In the genomic region with DNA sequence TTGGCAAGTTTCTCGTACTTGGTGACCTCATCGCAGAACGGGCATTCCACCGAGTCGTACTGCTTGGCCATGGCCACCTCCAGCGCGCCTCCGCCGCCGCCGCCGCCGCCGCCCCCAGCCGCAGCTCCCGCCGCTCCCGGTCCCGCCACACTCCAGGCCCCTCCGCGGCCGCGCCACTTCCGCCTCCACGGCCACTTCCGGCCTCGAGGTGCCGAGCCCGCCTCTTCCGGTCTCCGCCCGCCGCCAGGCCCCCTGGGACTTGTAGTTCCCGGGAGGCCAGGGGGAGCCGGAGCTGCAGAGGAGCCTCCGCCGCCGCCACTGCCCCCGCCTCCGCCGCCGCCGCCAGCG, we compare ENCODE assay signal across 8 mouse cellular contexts. TPM values are rescaled to one million over a fixed set of nuclear protein-coding genes. Genes with fewer than 3 reads are reported as not detected.
A peak's percentile ranks its signal among the peaks of the same experiment; 100 is the strongest.
DNase-seq lines count a peak whose midpoint lies in the region; ATAC-seq and TF ChIP-seq lines count a peak whose summit lies in the region.

No protein-coding gene starts in this region.

- peaks cover 22% of the 10 kb centered on the region for H3K4me1 ChIP-seq in heart, embryonic 11.5 days (ENCODE audit: control insufficient read depth, insufficient read depth, low read length)
- peaks cover 17% of the 10 kb centered on the region for H3K4me1 ChIP-seq in kidney, embryonic 16.5 days (ENCODE audit: insufficient read depth, low read length)
- peaks cover 12 to 23% of the 10 kb centered on the region in 2 experiments for H3K4me1 ChIP-seq in liver, embryonic 14.5 days (replicated peaks; ENCODE audit: control insufficient read depth in 2 of 2, insufficient read depth in 2 of 2, low read length in 1 of 2)

- peak overlapping the region; percentile 83 for H3K9ac ChIP-seq in heart, embryonic 11.5 days (ENCODE audit: low read depth, low read length)
- H3K9ac ChIP-seq in kidney, embryonic 16.5 days (replicated peaks; ENCODE audit: low read length) = peak overlapping the region; percentile 91
- H3K9ac ChIP-seq in liver, embryonic 14.5 days (replicated peaks) = peak overlapping the region; percentile 83

- no peak for TF ChIP-seq EP300 in liver, embryonic 14.5 days (IDR thresholded peaks at IDR 0.05; ENCODE audit: low read depth)

- WGBS in heart, embryonic 11.5 days (ENCODE audit: insufficient replicate concordance) = 1% methylated on average over 19 of the region's 44 CpGs
- WGBS in kidney, embryonic 16.5 days = 1% methylated on average over 39 of the region's 44 CpGs
- 2% methylated on average over 27 of the region's 44 CpGs for WGBS in liver, embryonic 14.5 days (ENCODE audit: insufficient replicate concordance)

- peak; percentile 80 for ATAC-seq in erythroblast, adult 5-6 weeks (replicated peaks; ENCODE audit: low FRiP score, poor library complexity, severe bottlenecking)
- peak; percentile 90 for ATAC-seq in heart, embryonic 11.5 days (replicated peaks; ENCODE audit: insufficient number of reproducible peaks, low FRiP score, low TSS enrichment)
- peak; percentile 90 for ATAC-seq in kidney, embryonic 16.5 days (ENCODE audit: low FRiP score, low TSS enrichment)
- ATAC-seq in liver, embryonic 14.5 days (ENCODE audit: insufficient read depth) = peak; percentile 89

- DNase-seq in CD4-positive, CD25-positive, alpha-beta regulatory T cell, adult 2 months (ENCODE audit: low read depth, low spot score) = peak; percentile 96
- DNase-seq in brain, adult 2 months (ENCODE audit: low read depth, low spot score) = peak; percentile 96
- peak; percentile 81 to 85 (median 83) for DNase-seq in liver, embryonic 14.5 days (ENCODE audit: low read depth in 3 of 3, low spot score in 3 of 3)
- DNase-seq in neural tube, embryonic 10.5 days (ENCODE audit: extremely low spot score, low spot score) = peak; percentile 97
- peak; percentile 75 for DNase-seq in telencephalon, adult 2 months (ENCODE audit: low read depth, low spot score)

- H3K27me3 ChIP-seq in heart, embryonic 11.5 days (ENCODE audit: control insufficient read depth, insufficient read depth, low read length) = no peaks in the 10 kb centered on the region
- H3K27me3 ChIP-seq in kidney, embryonic 16.5 days (ENCODE audit: insufficient read depth, low read length) = no peaks in the 10 kb centered on the region
- H3K27me3 ChIP-seq in liver, embryonic 14.5 days (ENCODE audit: control insufficient read depth, insufficient read depth, low read length) = no peaks in the 10 kb centered on the region

- peak overlapping the region; percentile 90 for H3K4me3 ChIP-seq in heart, embryonic 11.5 days (ENCODE audit: low read depth, low read length)
- peak overlapping the region; percentile 92 for H3K4me3 ChIP-seq in kidney, embryonic 16.5 days (ENCODE audit: low read length)
- H3K4me3 ChIP-seq in liver, embryonic 14.5 days (ENCODE audit: insufficient read depth in 1 of 2, low read depth in 2 of 2, low read length in 2 of 2) = peak overlapping the region; percentile 83 to 85

- peak overlapping the region; percentile 89 for H3K4me2 ChIP-seq in heart, embryonic 11.5 days
- peak overlapping the region; percentile 71 for H3K4me2 ChIP-seq in kidney, embryonic 16.5 days (replicated peaks; ENCODE audit: low read depth, low read length)
- peak overlapping the region; percentile 93 for H3K4me2 ChIP-seq in liver, embryonic 14.5 days (ENCODE audit: low read depth)

- TF ChIP-seq CTCF in liver, embryonic 14.5 days (IDR thresholded peaks at IDR 0.05; ENCODE audit: low read depth) = no peak

- H3K27ac ChIP-seq in heart, embryonic 11.5 days (ENCODE audit: low read depth, low read length) = peak overlapping the region; percentile 98
- H3K27ac ChIP-seq in kidney, embryonic 16.5 days (ENCODE audit: low read length) = peak overlapping the region; percentile 97
- H3K27ac ChIP-seq in liver, embryonic 14.5 days = peak overlapping the region; percentile 57

- peaks cover 18% of the 10 kb centered on the region for H3K36me3 ChIP-seq in heart, embryonic 11.5 days (ENCODE audit: control insufficient read depth, insufficient read depth, low read length)
- H3K36me3 ChIP-seq in kidney, embryonic 16.5 days (ENCODE audit: insufficient read depth, low read length) = peaks cover 34% of the 10 kb centered on the region
- peaks cover 32% of the 10 kb centered on the region for H3K36me3 ChIP-seq in liver, embryonic 14.5 days (replicated peaks; ENCODE audit: control insufficient read depth, insufficient read depth, low read depth)

- H3K9me3 ChIP-seq in heart, embryonic 11.5 days (replicated peaks; ENCODE audit: control insufficient read depth, low read length) = no peaks in the 10 kb centered on the region
- 0 out of 2 replicates have a peak, but pooled peaks cover 2% of the 10 kb centered on the region for H3K9me3 ChIP-seq in kidney, embryonic 16.5 days (ENCODE audit: low read length)
- no peaks in the 10 kb centered on the region for H3K9me3 ChIP-seq in liver, embryonic 14.5 days (ENCODE audit: control insufficient read depth, low read length)

RNA-seq across cellular contexts. Expression of gene Cdk9, which starts 0.3 kb away (rescaled TPM):
- total RNA-seq in erythroblast, adult 5-6 weeks (2015; ENCODE audit: low replicate concordance) = 15.0 and 25.9 TPM in 2 replicates
- 18.1 and 19.5 TPM in 2 replicates for total RNA-seq in erythroblast, adult 5-6 weeks (2017; ENCODE audit: low replicate concordance)
- 53.8 and 61.2 TPM in 2 replicates for polyA plus RNA-seq in heart, embryonic 11.5 days (2014; fragmentation: Nextera tagmentation; extraction: Ambion mirVana)
- 113 and 115 TPM in 2 replicates for polyA plus RNA-seq in kidney, embryonic 16.5 days (2015; fragmentation: Nextera tagmentation; extraction: Ambion mirVana)
- 53.9 and 60.7 TPM in 2 replicates for polyA plus RNA-seq in liver, embryonic 14.5 days (2012; rRNA removed)
- polyA plus RNA-seq in liver, embryonic 14.5 days (2014; fragmentation: Nextera tagmentation; extraction: Ambion mirVana) = 36.5 and 42.0 TPM in 2 replicates

RNA-seq across cellular contexts. Expression of gene Sh2d3c, which starts 8.3 kb away (rescaled TPM):
- total RNA-seq in erythroblast, adult 5-6 weeks (2015; ENCODE audit: low replicate concordance) = 15.4 and 23.2 TPM in 2 replicates
- total RNA-seq in erythroblast, adult 5-6 weeks (2017; ENCODE audit: low replicate concordance) = 5.2 and 6.4 TPM in 2 replicates
- 26.4 and 29.1 TPM in 2 replicates for polyA plus RNA-seq in heart, embryonic 11.5 days (2014; fragmentation: Nextera tagmentation; extraction: Ambion mirVana)
- 41.5 and 44.2 TPM in 2 replicates for polyA plus RNA-seq in kidney, embryonic 16.5 days (2015; fragmentation: Nextera tagmentation; extraction: Ambion mirVana)
- polyA plus RNA-seq in liver, embryonic 14.5 days (2012; rRNA removed) = 4.7 and 5.8 TPM in 2 replicates
- polyA plus RNA-seq in liver, embryonic 14.5 days (2014; fragmentation: Nextera tagmentation; extraction: Ambion mirVana) = 3.5 and 5.1 TPM in 2 replicates

RNA-seq across cellular contexts. Expression of gene Fpgs, which starts 8.6 kb away (rescaled TPM):
- 1.3 and 4.0 TPM in 2 replicates for total RNA-seq in erythroblast, adult 5-6 weeks (2015; ENCODE audit: low replicate concordance)
- 2.1 and 6.6 TPM in 2 replicates for total RNA-seq in erythroblast, adult 5-6 weeks (2017; ENCODE audit: low replicate concordance)
- 14.5 and 15.3 TPM in 2 replicates for polyA plus RNA-seq in heart, embryonic 11.5 days (2014; fragmentation: Nextera tagmentation; extraction: Ambion mirVana)
- 42.3 and 45.1 TPM in 2 replicates for polyA plus RNA-seq in kidney, embryonic 16.5 days (2015; fragmentation: Nextera tagmentation; extraction: Ambion mirVana)
- polyA plus RNA-seq in liver, embryonic 14.5 days (2012; rRNA removed) = 45.3 and 51.0 TPM in 2 replicates
- 21.6 and 25.7 TPM in 2 replicates for polyA plus RNA-seq in liver, embryonic 14.5 days (2014; fragmentation: Nextera tagmentation; extraction: Ambion mirVana)

RNA-seq across cellular contexts. Expression of gene 6330409D20Rik, which starts 28.3 kb away (rescaled TPM):
- total RNA-seq in erythroblast, adult 5-6 weeks (2015; ENCODE audit: low replicate concordance) = not detected in 2 replicates
- total RNA-seq in erythroblast, adult 5-6 weeks (2017; ENCODE audit: low replicate concordance) = not detected in 2 replicates
- 0.32 and 0.46 TPM in 2 replicates for polyA plus RNA-seq in heart, embryonic 11.5 days (2014; fragmentation: Nextera tagmentation; extraction: Ambion mirVana)
- 0.16 TPM in 1 of 2 replicates, not detected in the other for polyA plus RNA-seq in kidney, embryonic 16.5 days (2015; fragmentation: Nextera tagmentation; extraction: Ambion mirVana)
- 0.07 TPM in 1 of 2 replicates, not detected in the other for polyA plus RNA-seq in liver, embryonic 14.5 days (2012; rRNA removed)
- polyA plus RNA-seq in liver, embryonic 14.5 days (2014; fragmentation: Nextera tagmentation; extraction: Ambion mirVana) = not detected in 2 replicates

RNA-seq across cellular contexts. Expression of gene Tor2a, which starts 44.5 kb away (rescaled TPM):
- 10.4 and 11.3 TPM in 2 replicates for total RNA-seq in erythroblast, adult 5-6 weeks (2015; ENCODE audit: low replicate concordance)
- 4.7 and 8.8 TPM in 2 replicates for total RNA-seq in erythroblast, adult 5-6 weeks (2017; ENCODE audit: low replicate concordance)
- polyA plus RNA-seq in heart, embryonic 11.5 days (2014; fragmentation: Nextera tagmentation; extraction: Ambion mirVana) = 39.8 and 46.6 TPM in 2 replicates
- polyA plus RNA-seq in kidney, embryonic 16.5 days (2015; fragmentation: Nextera tagmentation; extraction: Ambion mirVana) = 79.3 and 82.9 TPM in 2 replicates
- polyA plus RNA-seq in liver, embryonic 14.5 days (2012; rRNA removed) = 21.2 and 30.7 TPM in 2 replicates
- polyA plus RNA-seq in liver, embryonic 14.5 days (2014; fragmentation: Nextera tagmentation; extraction: Ambion mirVana) = 25.2 and 28.1 TPM in 2 replicates

Comparison
In these comparisons a context has a peak if more than half of its experiments do, and no peak if none do; other contexts are left out.
1. Peak in every context shown above with its lines: DNase-seq, ATAC-seq, H3K4me3 ChIP-seq and H3K27ac ChIP-seq.